ENCODE assay signal across 16 mouse cellular contexts in genomic region chr13:97250148-97250547, GRCm38 (mm10). TPM values are rescaled to one million over a fixed set of nuclear protein-coding genes. Genes with fewer than 3 reads are reported as not detected.
DNase-seq lines count a peak whose midpoint lies in the region; ATAC-seq and TF ChIP-seq lines count a peak whose summit lies in the region.
"Had no signal": no experiment of that assay in that cellular context is flagged by ENCODE, and none has a peak within 500 bp of the region (broad histone marks: within the 10 kb centered on the region; RNA-seq: fewer than 3 reads in every experiment).

No protein-coding gene starts in this region.

- ATAC-seq in forebrain, embryonic 14.5 days: no peak
- ATAC-seq in hindbrain, embryonic 16.5 days: no peak
- no peak for ATAC-seq in neural tube, embryonic 13.5 days (ENCODE audit: low read depth)
- ATAC-seq: intestine, embryonic 15.5 days had no signal

- peaks cover 80% of the 10 kb centered on the region for H3K36me3 ChIP-seq in forebrain, embryonic 14.5 days (ENCODE audit: control insufficient read depth, insufficient read depth, low read length)
- H3K36me3 ChIP-seq in hindbrain, embryonic 16.5 days (ENCODE audit: control insufficient read depth, insufficient read depth, low read length): peaks cover 18% of the 10 kb centered on the region
- H3K36me3 ChIP-seq in neural tube, embryonic 13.5 days: peaks cover 78% of the 10 kb centered on the region

- no peak for TF ChIP-seq CTCF in layer of hippocampus, adult 2 months (conservative IDR thresholded peaks at IDR 0.05)

- H3K9me3 ChIP-seq in forebrain, embryonic 14.5 days (replicated peaks; ENCODE audit: control insufficient read depth, low read length): no peaks in the 10 kb centered on the region
- no peaks in the 10 kb centered on the region for H3K9me3 ChIP-seq in hindbrain, embryonic 16.5 days (ENCODE audit: control insufficient read depth, low read length)
- no peaks in the 10 kb centered on the region for H3K9me3 ChIP-seq in neural tube, embryonic 13.5 days
- H3K9me3 ChIP-seq: embryonic facial prominence, embryonic 13.5 days; intestine, embryonic 15.5 days; limb, embryonic 15.5 days had no signal

- H3K4me2 ChIP-seq in forebrain, embryonic 14.5 days (ENCODE audit: low read length): peak overlapping the region; percentile 96
- H3K4me2 ChIP-seq in hindbrain, embryonic 16.5 days (ENCODE audit: low read length): peak overlapping the region; percentile 91; the same call in 1 of the 2 replicates
- H3K4me2 ChIP-seq in neural tube, embryonic 13.5 days: peak overlapping the region; percentile 87
- H3K4me2 ChIP-seq: intestine, embryonic 15.5 days; limb, embryonic 15.5 days; lung, embryonic 14.5 days had no signal

- DNase-seq in layer of hippocampus, adult 2 months (ENCODE audit: low spot score in 2 of 2): no peak
- DNase-seq in layer of hippocampus, adult 9-11 months: no peak
- DNase-seq in forebrain, embryonic 14.5 days (ENCODE audit: low spot score): peak; percentile 53
- DNase-seq in left cerebral cortex, postnatal 10 days (ENCODE audit: extremely low spot score in 1 of 2, low spot score in 2 of 2): no peak
- no peak for DNase-seq in cerebellum, adult 9-11 months
- no peak for DNase-seq in cerebellum, adult 18-20 months
- DNase-seq: adrenal gland, postnatal 10 days; cerebellum, postnatal 25 days; gastrocnemius, postnatal 36 days; kidney, postnatal 36 days; lung, embryonic 14.5 days had no signal

- WGBS in forebrain, embryonic 14.5 days: 27% methylated on average over 5 of the region's 5 CpGs
- WGBS in hindbrain, embryonic 16.5 days: 35% methylated on average over 5 of the region's 5 CpGs
- 27% methylated on average over 5 of the region's 5 CpGs for WGBS in neural tube, embryonic 13.5 days

- H3K27ac ChIP-seq in layer of hippocampus, adult 2 months: peak overlapping the region; percentile 99
- peak overlapping the region; percentile 92 for H3K27ac ChIP-seq in forebrain, embryonic 14.5 days (ENCODE audit: low read depth, low read length)
- peak overlapping the region; percentile 6 for H3K27ac ChIP-seq in hindbrain, embryonic 16.5 days (ENCODE audit: low read depth, low read length)
- peak overlapping the region; percentile 68 for H3K27ac ChIP-seq in neural tube, embryonic 13.5 days (replicated peaks)
- H3K27ac ChIP-seq: embryonic facial prominence, embryonic 13.5 days; intestine, embryonic 15.5 days had no signal

- peaks cover 90% of the 10 kb centered on the region for H3K4me1 ChIP-seq in forebrain, embryonic 14.5 days (ENCODE audit: control insufficient read depth, insufficient read depth, low read length)
- H3K4me1 ChIP-seq in hindbrain, embryonic 16.5 days (ENCODE audit: control insufficient read depth, insufficient read depth, low read depth, low read length): peaks cover 62% of the 10 kb centered on the region
- peaks cover 98% of the 10 kb centered on the region for H3K4me1 ChIP-seq in neural tube, embryonic 13.5 days (replicated peaks)

- H3K9ac ChIP-seq in forebrain, embryonic 14.5 days (ENCODE audit: low read length): 0 out of 2 replicates have a peak overlapping the region, but pooled peaks have one; percentile 10
- H3K9ac ChIP-seq in hindbrain, embryonic 16.5 days (ENCODE audit: low read depth, low read length): no peak overlapping the region
- peak overlapping the region; percentile 6; the same call in 1 of the 2 replicates for H3K9ac ChIP-seq in neural tube, embryonic 13.5 days
- H3K9ac ChIP-seq: embryonic facial prominence, embryonic 13.5 days; intestine, embryonic 15.5 days; limb, embryonic 15.5 days; lung, embryonic 14.5 days had no signal

- peak overlapping the region; percentile 98; the same call in 1 of the 2 replicates for H3K4me3 ChIP-seq in layer of hippocampus, adult 2 months
- peak overlapping the region; percentile 0; the same call in 1 of the 2 replicates for H3K4me3 ChIP-seq in forebrain, embryonic 14.5 days (ENCODE audit: low read depth, low read length)
- H3K4me3 ChIP-seq in hindbrain, embryonic 16.5 days (ENCODE audit: low read length): no peak overlapping the region
- H3K4me3 ChIP-seq in neural tube, embryonic 13.5 days: no peak overlapping the region
- H3K4me3 ChIP-seq: embryonic facial prominence, embryonic 13.5 days; intestine, embryonic 15.5 days; limb, embryonic 15.5 days had no signal

- H3K27me3 ChIP-seq in forebrain, embryonic 14.5 days (replicated peaks; ENCODE audit: control insufficient read depth, insufficient read depth, low read length): no peaks in the 10 kb centered on the region
- no peaks in the 10 kb centered on the region for H3K27me3 ChIP-seq in hindbrain, embryonic 16.5 days (replicated peaks; ENCODE audit: control insufficient read depth, insufficient read depth, low read length)
- H3K27me3 ChIP-seq in neural tube, embryonic 13.5 days: no peaks in the 10 kb centered on the region
- H3K27me3 ChIP-seq: embryonic facial prominence, embryonic 13.5 days; intestine, embryonic 15.5 days; limb, embryonic 15.5 days had no signal

- intact Hi-C loops in left cerebral cortex, postnatal 10 days (cut with DNase I): loop anchor here (5.0 kb wide), 1 partner anchor 137 kb away; no protein-coding TSS in a partner anchor

RNA-seq across cellular contexts. Expression of gene Enc1, which starts 9.2 kb away (rescaled TPM):
- 100 to 1,000 TPM; 744 to 746 TPM for total RNA-seq in layer of hippocampus, adult 2 months (2021)
- 89.5 and 96.5 TPM in 2 replicates for polyA plus RNA-seq in forebrain, embryonic 14.5 days (2014; fragmentation: Nextera tagmentation; extraction: Ambion mirVana)
- polyA plus RNA-seq in hindbrain, embryonic 16.5 days (2015; fragmentation: Nextera tagmentation; extraction: Ambion mirVana): 66.3 and 67.6 TPM in 2 replicates
- 54.9 and 59.5 TPM in 2 replicates for polyA plus RNA-seq in neural tube, embryonic 13.5 days (2015; fragmentation: Nextera tagmentation; extraction: Ambion mirVana)
- total RNA-seq in left cerebral cortex, postnatal 10 days (2021): 100 to 1,000 TPM; 492 to 530 TPM

RNA-seq across cellular contexts. Expression of gene Hexb, which starts 52.0 kb away (rescaled TPM):
- total RNA-seq in layer of hippocampus, adult 2 months (2021): 100 to 1,000 TPM; 118 to 124 TPM
- polyA plus RNA-seq in forebrain, embryonic 14.5 days (2014; fragmentation: Nextera tagmentation; extraction: Ambion mirVana): 38.0 and 41.9 TPM in 2 replicates
- polyA plus RNA-seq in hindbrain, embryonic 16.5 days (2015; fragmentation: Nextera tagmentation; extraction: Ambion mirVana): 54.1 and 58.5 TPM in 2 replicates
- polyA plus RNA-seq in neural tube, embryonic 13.5 days (2015; fragmentation: Nextera tagmentation; extraction: Ambion mirVana): 42.7 and 44.7 TPM in 2 replicates
- 10 to 100 TPM; 90.1 to 93.4 TPM for total RNA-seq in left cerebral cortex, postnatal 10 days (2021)

Comparison
In these comparisons a context has a peak if more than half of its experiments do, and no peak if none do; other contexts are left out.
1. H3K27ac ChIP-seq: peak in every context shown above with its lines; median percentile 99 in layer of hippocampus, adult 2 months; 92 in forebrain, embryonic 14.5 days; 68 in neural tube, embryonic 13.5 days; 6 in hindbrain, embryonic 16.5 days.
2. H3K4me3 ChIP-seq: peak in layer of hippocampus, adult 2 months (single experiment) and forebrain, embryonic 14.5 days (single experiment); none in hindbrain, embryonic 16.5 days (single experiment) and neural tube, embryonic 13.5 days (single experiment).
3. Peak in every context shown above with its lines, with median percentiles within 50 percentile points of each other: H3K4me2 ChIP-seq.